Mouse (Mus musculus) cerebellum, postnatal 25 days (tissue): ENCODE data around the gene Klc1.

Experiments
- DNase-seq, 2 experiments: peaks; one replicate each; pipeline ENCODE4 v3.0.0; 2021; ENCODE audit warnings: mixed read lengths in 2 of 2

Klc1 gene

GRCm38 (mm10) chr12:111743981-111744423, 14.6 kb upstream of the Klc1 start:
- peak; percentile 32 to 59 for DNase-seq

DNA sequence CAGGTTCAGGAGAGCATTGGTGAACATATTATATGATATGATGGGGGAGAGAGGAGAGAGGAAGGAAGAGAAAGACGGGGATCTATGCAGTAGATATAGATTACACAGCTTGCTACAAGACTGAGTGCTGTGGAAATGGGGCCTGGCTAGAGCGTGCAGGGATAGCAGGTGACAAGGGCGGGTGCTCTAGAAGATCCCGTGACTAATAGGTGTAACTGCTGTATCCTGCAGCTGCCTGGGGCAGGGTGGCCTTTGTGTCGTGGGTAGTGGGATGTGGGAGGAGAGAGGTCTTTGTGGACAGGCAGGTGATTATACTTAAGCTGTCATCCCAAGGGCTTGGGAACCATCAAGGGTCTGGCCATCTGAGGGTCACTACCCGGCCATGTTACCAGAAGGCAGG, 13.4 kb upstream of the Klc1 start:
- no peak for DNase-seq

DNA sequence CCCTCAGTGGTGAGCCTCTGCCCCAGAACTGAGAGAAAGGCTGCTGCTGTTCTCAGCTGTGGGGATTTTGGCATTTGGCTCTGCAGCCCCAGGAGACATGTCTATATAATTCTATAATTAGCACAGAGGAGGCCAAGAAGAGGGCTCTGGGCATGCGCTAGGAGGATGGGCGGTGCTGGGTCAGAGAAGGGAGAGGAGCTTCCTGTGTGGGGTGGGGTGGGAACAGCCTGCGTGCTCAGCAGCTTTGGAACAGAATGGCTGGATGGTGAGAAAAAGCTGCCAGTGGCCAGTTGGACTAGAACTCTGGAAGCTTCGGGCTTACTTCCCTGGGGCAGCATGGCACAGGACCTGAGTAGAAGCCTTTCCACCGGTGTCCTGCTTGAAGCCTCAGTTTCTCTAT, 12.6 kb upstream of the Klc1 start:
- DNase-seq = peak; percentile 53 to 72

DNA sequence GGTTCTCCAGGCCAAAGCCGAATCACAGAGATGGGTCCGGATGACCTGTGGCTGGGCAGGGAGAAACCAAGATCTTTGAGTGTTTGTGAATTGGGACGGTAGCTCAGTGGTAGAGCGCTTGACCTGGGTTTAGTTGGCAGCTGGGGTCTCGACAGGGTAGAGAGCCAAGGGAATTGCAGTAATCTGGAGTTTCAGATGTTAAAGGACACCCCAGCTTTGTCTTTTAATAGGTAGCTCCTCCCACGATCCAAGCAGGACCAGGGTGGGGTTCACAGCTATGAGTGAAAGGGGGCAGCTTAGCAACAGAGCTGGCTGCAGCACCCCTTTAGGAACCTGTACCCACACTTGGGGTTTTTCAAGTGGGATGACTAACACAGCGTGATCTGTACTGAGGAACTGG, 11.2 kb upstream of the Klc1 start:
- no peak for DNase-seq

DNA sequence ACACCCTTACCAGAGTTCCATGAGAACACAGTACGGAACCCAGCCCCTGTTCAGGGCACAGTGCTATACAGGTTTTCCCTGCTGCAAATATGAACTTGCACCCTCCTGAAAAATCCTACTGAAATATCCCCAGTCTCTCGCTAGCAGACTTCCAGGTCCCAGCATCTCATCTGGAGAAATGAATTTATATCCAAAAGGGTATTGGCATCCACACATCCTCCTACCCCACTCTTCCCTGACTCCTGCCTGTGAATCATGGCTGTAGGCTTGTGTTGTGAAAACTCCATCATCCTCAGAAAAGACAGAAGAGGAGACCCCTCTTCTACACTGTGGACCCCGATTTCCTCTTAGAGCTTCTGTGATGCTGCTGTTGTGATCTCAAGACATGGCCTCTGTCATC, 7.9 kb upstream of the Klc1 start:
- no peak for DNase-seq

GRCm38 (mm10) chr12:111752491-111752890, 6.2 kb upstream of the Klc1 start:
- DNase-seq = no peak

DNA sequence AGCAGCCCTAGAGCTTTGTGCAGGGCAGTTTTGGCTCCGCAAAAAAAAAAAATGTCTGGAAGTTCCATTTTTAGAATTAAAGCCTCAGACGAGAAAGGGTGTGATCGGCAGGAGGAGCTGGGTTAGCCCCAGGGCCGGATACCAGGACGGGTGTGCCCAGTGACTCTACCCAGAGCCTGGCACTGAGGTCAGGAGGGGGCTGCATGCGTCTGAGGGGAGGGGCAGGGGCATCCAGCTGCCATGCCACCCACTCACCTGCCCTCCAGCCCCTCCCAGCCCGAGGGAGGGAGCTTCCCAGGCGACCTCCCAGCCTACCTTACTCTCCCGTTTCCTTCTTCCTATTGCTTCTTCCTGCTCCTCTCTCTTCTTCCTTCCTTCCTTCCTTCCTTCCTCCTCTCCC, 5.3 kb upstream of the Klc1 start:
- DNase-seq = no peak

DNA sequence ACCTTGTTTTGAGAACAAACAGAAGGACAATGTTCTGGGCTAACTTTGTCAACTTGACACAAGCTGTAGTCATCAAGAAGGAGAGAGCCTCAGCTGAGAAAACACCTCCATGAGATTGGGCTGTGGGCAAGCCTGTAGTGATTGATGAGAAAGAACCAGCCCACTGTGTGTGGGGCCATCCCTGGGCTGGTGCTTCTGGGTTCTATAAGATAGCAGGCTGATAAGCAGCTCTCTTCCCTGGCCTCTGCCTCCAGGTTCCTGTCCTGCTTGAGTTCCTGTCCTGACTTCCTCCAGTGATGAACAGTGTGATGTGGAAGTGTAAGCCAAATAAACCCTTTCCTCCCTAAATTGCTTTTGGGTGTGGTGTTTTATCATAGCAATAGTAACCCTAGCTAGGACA, 3.9 kb upstream of the Klc1 start:
- DNase-seq = no peak

- DNase-seq = peak in 1 of 2 experiments; percentile 5
These were observed 3.4 kb upstream of the Klc1 start for GRCm38 (mm10) chr12:111755231-111755630.

GRCm38 (mm10) chr12:111756082-111756697, 2.5 kb upstream of the Klc1 start:
- peak in 1 of 2 experiments; percentile 8 for DNase-seq

DNA sequence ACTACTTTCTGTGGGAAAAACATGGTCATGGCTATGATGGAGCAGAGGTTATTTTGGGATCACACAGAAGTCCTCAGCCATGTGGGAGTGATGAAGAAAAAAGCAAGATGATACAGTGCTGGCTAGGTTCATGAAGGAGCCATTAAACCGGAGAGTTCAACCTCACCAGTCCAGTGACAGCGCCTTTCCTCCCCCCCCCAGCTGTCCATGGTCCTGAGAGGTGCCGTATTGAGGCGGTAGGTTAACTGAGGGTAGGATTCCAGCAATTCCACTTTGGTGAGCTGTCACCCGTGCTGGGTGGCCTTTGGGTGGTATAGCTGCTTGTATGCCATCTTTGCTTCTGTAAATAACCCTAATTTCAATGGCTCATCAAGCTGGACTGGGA, 2.0 kb upstream of the Klc1 start:
- no peak for DNase-seq

- DNase-seq = peak; percentile 49 to 64
These were observed 906 bp upstream of the Klc1 start for GRCm38 (mm10) chr12:111757561-111758325.

- peak; percentile 84 to 88 for DNase-seq
These were observed 770 bp downstream of the Klc1 start for GRCm38 (mm10) chr12:111759176-111760061.

DNA sequence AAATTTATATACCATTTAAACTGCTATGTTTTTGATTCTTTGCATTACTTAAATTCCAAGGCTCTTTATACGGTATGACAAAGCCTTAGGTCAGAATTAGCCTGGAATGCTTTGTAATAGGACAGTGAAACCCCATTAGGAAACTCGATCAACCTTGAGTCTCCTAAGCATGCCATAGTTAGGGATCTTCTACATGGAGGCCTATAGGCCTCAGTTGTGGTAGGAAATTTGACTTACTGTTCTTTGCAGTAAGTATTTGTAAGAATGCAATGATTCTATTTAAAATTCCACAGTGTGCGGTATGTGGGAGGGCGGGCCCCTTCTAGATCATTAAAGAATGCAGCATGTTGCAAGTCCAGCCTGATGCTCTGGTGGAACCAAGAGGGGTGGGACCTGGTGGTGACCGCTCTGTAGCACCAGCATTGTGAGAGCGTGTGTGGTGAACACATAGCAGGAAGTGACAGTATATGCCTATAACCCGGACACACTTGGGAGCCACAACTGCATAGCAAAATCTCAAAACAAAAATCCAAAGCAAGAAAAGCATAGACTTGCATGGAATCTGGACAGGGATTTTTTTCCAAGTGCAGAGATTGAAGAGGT, 1.8 kb downstream of the Klc1 start:
- DNase-seq = no peak

GRCm38 (mm10) chr12:111762620-111763280, 4.1 kb downstream of the Klc1 start:
- peak in 1 of 2 experiments; percentile 8 for DNase-seq

DNA sequence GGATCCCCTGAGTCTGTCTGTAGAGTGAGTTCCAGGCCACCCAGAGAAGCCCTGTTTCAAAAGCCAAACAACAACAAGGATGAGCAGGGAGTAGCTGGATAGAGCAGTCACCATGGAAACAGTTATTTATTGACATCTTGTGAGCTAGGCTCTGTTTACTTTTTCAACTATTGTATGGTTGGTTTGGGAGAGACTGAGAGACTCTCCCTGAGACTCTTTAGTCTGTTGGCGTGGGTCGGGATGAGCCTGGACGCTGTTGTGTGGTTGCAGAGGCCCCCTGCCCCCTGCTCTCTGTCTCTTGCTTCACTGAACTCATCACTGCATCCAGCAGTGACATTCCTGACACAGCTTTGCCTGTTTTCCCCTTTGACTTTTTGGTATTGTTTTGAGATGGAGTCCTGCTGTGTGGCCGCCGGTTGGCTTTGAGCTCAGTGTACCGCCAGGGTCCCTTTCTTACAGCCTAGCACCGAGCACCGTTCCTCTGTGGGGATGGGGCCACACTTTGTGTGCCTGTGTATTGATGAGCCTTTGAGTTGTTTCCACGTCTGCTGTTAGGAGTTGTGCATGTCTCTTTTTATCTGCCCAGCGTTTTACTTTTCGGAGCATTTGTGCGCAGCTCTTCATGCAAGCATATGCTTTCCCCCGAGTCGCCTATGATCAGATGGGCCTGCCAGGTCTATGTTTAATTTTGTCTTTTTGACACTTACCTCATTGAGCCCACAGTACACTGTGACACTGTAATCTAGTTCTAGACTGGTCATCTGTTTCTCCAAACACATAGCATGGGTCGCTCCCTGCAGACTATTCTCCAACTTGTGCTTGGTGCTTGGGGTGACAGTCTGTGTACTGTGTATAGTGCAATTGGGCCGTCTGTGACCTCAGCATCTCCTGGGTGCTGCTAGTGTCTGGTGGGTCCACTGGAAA, 7.9 kb downstream of the Klc1 start:
- DNase-seq = peak; percentile 51 to 56

- no peak for DNase-seq
These were observed 9.8 kb downstream of the Klc1 start for GRCm38 (mm10) chr12:111768322-111768928.

- peak; percentile 54 to 76 for DNase-seq
These were observed 10.7 kb downstream of the Klc1 start for GRCm38 (mm10) chr12:111769306-111769705.

DNA sequence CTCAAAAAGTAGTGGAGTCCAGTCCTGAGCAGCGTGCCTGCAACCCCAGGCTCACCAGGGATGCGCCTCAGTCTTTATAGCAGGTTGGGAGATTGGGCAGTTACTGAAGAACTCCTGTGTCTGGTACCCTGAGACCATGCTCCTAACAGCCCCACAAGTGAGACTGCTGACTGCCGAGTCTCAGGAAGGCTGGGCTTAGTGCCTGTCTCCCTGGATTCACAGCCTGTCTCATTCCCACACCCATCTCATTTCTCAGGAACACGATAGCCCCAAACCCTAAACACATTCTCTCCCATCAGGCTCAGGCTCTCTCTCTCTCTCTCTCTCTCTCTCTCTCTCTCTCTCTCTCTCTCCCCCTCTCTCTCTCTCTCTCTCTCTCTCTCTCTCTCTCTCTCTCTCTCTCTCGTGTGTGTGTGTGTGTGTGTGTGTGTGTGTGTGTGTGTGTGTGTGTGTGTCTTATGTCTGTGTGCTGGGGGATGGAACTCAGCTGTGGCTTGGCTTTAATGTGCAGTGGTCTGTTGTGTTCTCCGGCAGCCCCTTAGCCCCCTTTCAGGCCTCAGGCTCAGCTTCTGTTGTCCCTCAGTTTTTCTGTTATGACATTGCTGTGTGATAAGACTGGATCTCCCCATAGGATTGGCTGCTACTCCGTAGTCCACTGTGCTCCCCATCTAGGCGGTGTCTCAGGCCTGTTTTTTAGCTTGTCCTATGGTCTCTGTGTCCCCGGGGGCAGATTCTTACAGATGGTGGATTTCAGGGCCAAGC, 11.3 kb downstream of the Klc1 start:
- DNase-seq = no peak

- peak in 1 of 2 experiments; percentile 38 for DNase-seq
These were observed 12.0 kb downstream of the Klc1 start for GRCm38 (mm10) chr12:111770651-111771050.
